Mouse (Mus musculus) layer of hippocampus, postnatal 10 days (tissue): ENCODE measurements around the gene Mrps35. TPM values are rescaled to one million over a fixed set of nuclear protein-coding genes. Genes with fewer than 3 reads are reported as not detected.

Source experiments
- DNase-seq, 2 experiments: peaks; one replicate each; pipeline ENCODE4 v3.0.0; 2021; ENCODE audit warnings: low spot score in 2 of 2
- total RNA-seq, 2 experiments: library from RNA; stranded (reverse); gene quantifications; 2 replicates each; pipeline ENCODE4 v1.2.3; 2021

Mrps35 gene
- total RNA-seq, 2 experiments from 2014 or later = 43.5 to 50.7 TPM

GRCm38 (mm10) chr6:147086594-147087225 is 44.1 kb downstream of the Mrps35 start, which contains the start of gene Mansc4:
TSS of gene Mansc4 (minus strand) at chr6:147087032.
- DNase-seq = peak in 1 of 2 experiments; percentile 25

- no peak for DNase-seq
Observed at GRCm38 (mm10) chr6:147087736-147088135, 45.2 kb downstream of the Mrps35 start.

- DNase-seq = no peak
Observed at GRCm38 (mm10) chr6:147088517-147088916, 46.0 kb downstream of the Mrps35 start.

GRCm38 (mm10) chr6:147090191-147090590 is 47.6 kb downstream of the Mrps35 start:
- DNase-seq = peak; percentile 16 to 27

DNA sequence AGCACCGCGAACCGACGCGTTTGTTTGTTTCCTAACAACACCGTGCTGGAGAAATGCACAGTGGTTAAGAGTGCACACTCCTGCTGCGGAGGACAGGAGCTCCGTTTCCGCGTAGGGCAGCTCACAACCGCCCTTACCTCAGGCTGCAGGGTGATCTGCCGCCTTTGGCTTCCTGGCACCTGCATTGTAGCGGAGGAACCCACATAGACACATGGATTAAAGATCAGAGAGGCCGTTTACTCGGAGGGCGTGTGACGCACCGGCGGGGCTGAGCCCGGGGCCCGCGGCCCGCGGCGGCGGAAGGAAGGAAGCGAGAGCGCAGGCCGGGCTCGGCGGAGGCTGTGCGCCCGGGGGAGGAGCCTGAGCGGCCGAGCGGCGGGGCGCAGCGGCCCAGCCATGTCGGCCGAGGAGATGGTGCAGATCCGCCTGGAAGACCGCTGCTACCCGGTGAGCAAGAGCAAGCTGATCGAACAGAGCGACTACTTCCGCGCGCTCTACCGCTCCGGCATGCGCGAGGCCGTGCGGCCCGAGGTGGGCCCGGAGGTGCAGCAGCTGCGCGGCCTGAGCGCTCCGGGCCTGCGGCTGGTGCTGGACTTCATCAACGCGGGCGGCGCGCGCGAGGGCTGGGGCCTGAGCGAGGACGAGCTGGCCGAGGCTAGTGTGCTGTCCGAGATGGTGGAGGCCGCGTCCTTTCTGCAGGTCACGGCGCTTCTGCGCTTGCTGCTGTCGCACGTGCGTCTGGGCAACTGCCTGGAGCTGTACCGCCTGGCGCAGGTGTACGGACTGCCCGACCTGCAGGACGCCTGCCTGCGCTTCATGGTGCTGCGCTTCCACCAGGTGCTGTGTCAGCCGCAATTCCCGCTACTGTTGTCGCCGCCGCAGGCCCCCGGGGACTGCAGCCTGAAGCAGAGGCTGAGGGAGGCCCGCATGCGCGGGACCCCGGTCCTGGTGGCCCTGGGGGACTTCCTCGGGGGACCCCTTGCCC is 48.9 kb downstream of the Mrps35 start, which contains the start of gene Klhl42:
TSS of gene Klhl42 (plus strand) at position 244 of the 985 bp plus-strand sequence.
- DNase-seq = peak; percentile 67 to 77

DNA sequence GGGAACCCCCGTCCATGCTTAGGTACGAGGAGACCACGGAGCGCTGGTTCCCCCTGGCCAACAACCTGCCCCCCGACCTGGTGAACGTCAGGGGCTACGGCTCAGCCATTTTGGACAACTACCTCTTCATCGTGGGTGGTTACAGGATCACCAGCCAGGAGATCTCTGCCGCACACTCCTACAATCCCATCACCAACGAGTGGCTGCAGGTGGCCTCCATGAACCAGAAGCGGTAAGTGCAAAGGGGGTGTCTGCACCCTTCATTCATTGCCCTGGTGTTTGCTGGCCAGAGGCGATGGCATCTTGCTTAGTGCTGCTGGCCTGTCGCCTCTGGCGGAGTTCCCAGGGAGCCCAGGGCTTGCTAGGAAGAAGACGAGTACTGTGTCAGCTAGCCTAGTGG is 49.6 kb downstream of the Mrps35 start:
- DNase-seq = peak; percentile 61 to 74

- DNase-seq = no peak
Observed at GRCm38 (mm10) chr6:147094771-147095170, 52.2 kb downstream of the Mrps35 start.

- no peak for DNase-seq
Observed at GRCm38 (mm10) chr6:147096109-147096508, 53.5 kb downstream of the Mrps35 start.

DNA sequence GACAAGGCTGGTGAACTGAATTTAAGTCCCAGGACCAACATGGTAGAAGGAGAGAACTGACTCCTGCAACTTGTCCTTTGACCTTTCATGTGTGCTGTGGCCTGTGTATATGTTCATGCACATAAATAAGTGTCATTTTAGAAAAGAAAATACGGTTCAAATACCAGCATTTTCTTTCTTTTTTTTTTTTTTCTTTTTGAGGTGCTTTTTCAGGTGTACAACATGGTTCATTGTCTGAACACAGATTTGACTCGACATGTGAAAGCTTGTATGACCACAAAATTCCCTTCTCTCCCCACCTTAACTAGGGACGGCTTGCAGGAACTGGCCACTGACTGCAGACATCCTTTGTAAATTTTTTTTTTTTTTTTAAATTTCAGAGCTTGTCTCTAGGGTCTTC is 54.4 kb downstream of the Mrps35 start:
- no peak for DNase-seq

GRCm38 (mm10) chr6:147097346-147097929 is 54.9 kb downstream of the Mrps35 start:
- no peak for DNase-seq

- no peak for DNase-seq
Observed at GRCm38 (mm10) chr6:147099458-147100277, 57.1 kb downstream of the Mrps35 start.

GRCm38 (mm10) chr6:147102293-147102692 is 59.7 kb downstream of the Mrps35 start:
- no peak for DNase-seq

DNA sequence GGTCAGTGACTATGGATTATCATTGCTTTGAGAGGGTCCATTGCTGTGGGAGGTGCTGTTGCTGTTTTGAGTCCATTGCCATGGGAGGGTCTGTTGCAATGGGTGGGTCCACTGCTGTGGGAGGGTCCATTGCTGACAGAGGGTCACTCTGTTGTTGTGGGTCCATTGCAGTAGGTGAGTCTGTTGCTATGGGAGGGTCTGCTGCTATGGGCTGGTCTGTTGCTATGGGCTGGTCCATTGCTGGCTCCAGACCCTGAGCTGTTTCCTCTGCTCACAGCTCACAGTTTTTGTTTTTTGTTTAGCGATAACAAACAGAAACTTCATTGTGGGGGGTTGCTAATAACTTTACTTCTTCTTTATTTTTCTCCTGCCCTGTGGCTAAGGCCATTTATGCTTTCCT is 63.0 kb downstream of the Mrps35 start:
- no peak for DNase-seq

DNA sequence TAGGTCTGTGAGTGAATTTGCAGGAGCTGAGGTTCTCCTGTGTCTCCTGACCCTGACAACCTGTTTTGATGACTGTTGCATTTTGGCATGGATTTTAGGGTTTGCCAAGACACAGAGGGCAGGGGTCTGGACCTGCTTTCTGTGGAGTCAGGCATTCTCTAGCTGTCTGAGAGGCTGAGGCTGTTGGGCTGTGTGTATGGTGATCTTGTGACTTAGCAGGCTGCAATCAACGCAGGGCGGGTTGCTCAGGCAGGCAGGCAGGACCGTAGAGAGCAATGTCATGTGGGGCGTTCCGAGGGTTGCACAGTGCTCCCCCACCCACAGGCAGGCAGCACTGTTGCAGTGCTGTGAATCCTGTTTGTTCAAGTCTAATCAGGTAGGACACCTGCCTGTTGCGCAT is 64.2 kb downstream of the Mrps35 start:
- DNase-seq = no peak

DNA sequence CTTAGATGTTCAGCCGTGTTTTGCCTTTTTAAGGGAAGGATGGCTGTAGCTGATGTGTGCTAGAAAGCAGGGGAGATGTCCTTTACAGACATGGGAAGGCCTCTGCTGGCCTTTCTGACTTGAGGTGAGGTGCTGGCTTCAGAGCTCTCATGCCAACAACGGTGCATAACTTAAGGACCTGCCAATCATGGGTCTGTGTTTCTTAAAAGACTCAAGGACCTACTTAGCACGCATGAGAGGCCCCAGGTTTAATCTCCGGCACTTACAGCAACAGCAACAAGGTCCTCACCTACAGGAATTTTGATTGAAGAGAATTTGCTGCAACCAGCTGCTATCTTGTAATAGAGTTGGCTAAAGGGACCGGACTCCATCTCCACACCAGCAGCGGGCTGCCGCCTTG is 66.7 kb downstream of the Mrps35 start:
- DNase-seq = no peak

- peak; percentile 91 to 92 for DNase-seq
Observed at GRCm38 (mm10) chr6:147116579-147116978, 74.0 kb downstream of the Mrps35 start.

DNA sequence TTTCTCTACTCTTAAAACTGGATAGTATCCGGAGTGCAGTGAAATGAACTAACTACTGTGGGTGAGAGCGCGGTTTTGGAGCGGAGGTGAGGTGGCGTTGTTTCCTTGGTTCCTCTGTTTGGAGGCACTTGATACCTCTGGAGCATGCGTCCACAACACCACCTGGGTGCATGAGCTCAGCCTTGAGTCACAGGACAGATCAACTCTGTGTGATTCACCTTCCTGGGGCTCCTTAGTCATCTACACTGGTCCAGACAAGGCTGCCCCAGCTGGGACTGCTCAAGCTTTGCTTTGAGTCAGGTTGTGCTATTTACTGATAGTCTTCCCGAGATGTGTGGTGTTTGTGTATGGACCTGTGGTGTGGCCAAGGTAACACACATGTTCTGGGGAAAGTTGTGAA is 75.2 kb downstream of the Mrps35 start:
- DNase-seq = no peak

GRCm38 (mm10) chr6:147118190-147118589 is 75.6 kb downstream of the Mrps35 start:
- DNase-seq = no peak

DNA sequence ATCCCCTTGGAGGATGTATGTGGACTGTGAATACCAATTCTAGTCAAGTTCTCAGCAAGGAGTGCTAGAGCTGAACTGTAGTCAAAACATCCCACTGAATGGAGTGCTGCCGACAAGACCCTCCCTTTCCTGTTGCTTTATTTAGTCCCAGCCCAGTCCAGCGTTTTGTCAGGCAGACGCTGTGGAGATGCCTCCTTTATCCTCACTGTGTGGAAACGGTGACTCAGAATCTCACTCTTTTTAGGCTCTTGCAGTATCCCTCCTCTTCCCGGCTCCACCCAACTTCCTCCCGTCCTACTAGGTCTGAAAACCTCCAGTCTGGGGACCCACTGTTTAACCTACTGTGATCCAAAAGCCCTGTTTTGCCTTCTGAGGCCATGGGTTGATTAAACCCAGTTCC is 78.8 kb downstream of the Mrps35 start:
- DNase-seq = no peak
